Mouse (Mus musculus): Measurements from ENCODE around the gene Arid3c. TPM values are rescaled to one million over a fixed set of nuclear protein-coding genes. Genes with fewer than 3 reads are reported as not detected.
"Not testable (repeated sequence)": the region's sequence is repeated elsewhere in the genome, so short reads cannot be mapped to it uniquely, and the experiment has no call there.

Arid3c gene
- total RNA-seq, 1 experiment from 2014 or later, result not detected

GRCm38 (mm10) chr4:41712421-41713196 is 18.3 kb downstream of the Arid3c start:
- ATAC-seq (replicated peaks; ENCODE audit: insufficient number of reproducible peaks, low FRiP score, low TSS enrichment, poor library complexity, severe bottlenecking), result 0 out of 2 replicates have a peak, but pooled peaks have one; percentile 6

- ATAC-seq (replicated peaks; ENCODE audit: insufficient number of reproducible peaks, low FRiP score, low TSS enrichment, poor library complexity, severe bottlenecking), result no peak
These were observed 19.1 kb downstream of the Arid3c start for GRCm38 (mm10) chr4:41711705-41712375.

- no peak for ATAC-seq (replicated peaks; ENCODE audit: insufficient number of reproducible peaks, low FRiP score, low TSS enrichment, poor library complexity, severe bottlenecking)
These were observed 20.7 kb downstream of the Arid3c start for GRCm38 (mm10) chr4:41710229-41710628.

- no peak for ATAC-seq (replicated peaks; ENCODE audit: insufficient number of reproducible peaks, low FRiP score, low TSS enrichment, poor library complexity, severe bottlenecking)
These were observed 22.7 kb downstream of the Arid3c start for GRCm38 (mm10) chr4:41708192-41708745.

GRCm38 (mm10) chr4:41707011-41707535 is 23.9 kb downstream of the Arid3c start:
- 0 out of 2 replicates have a peak, but pooled peaks have one; percentile 45 for ATAC-seq (replicated peaks; ENCODE audit: insufficient number of reproducible peaks, low FRiP score, low TSS enrichment, poor library complexity, severe bottlenecking)

- ATAC-seq (replicated peaks; ENCODE audit: insufficient number of reproducible peaks, low FRiP score, low TSS enrichment, poor library complexity, severe bottlenecking), result no peak
These were observed 24.8 kb downstream of the Arid3c start for GRCm38 (mm10) chr4:41705922-41706754.

GRCm38 (mm10) chr4:41704651-41705050 is 26.3 kb downstream of the Arid3c start:
- ATAC-seq (replicated peaks; ENCODE audit: insufficient number of reproducible peaks, low FRiP score, low TSS enrichment, poor library complexity, severe bottlenecking), result no peak

GRCm38 (mm10) chr4:41702226-41702625 is 28.7 kb downstream of the Arid3c start:
- not testable (repeated sequence) for ATAC-seq (replicated peaks; ENCODE audit: insufficient number of reproducible peaks, low FRiP score, low TSS enrichment, poor library complexity, severe bottlenecking)

- not testable (repeated sequence) for ATAC-seq (replicated peaks; ENCODE audit: insufficient number of reproducible peaks, low FRiP score, low TSS enrichment, poor library complexity, severe bottlenecking)
These were observed 30.7 kb downstream of the Arid3c start for GRCm38 (mm10) chr4:41700224-41700623.

- ATAC-seq (replicated peaks; ENCODE audit: insufficient number of reproducible peaks, low FRiP score, low TSS enrichment, poor library complexity, severe bottlenecking), result not testable (repeated sequence)
These were observed 31.2 kb downstream of the Arid3c start, which contains the start of gene Il11ra1 for GRCm38 (mm10) chr4:41699783-41700182. Gene Il11ra1, plus strand, starts transcription at chr4:41699989.

GRCm38 (mm10) chr4:41698421-41699016 is 32.4 kb downstream of the Arid3c start:
- ATAC-seq (replicated peaks; ENCODE audit: insufficient number of reproducible peaks, low FRiP score, low TSS enrichment, poor library complexity, severe bottlenecking), result not testable (repeated sequence)

GRCm38 (mm10) chr4:41696930-41697841 is 33.8 kb downstream of the Arid3c start, which contains the start of gene Cntfr:
Gene Cntfr, minus strand, starts transcription at chr4:41697089.
- ATAC-seq (replicated peaks; ENCODE audit: insufficient number of reproducible peaks, low FRiP score, low TSS enrichment, poor library complexity, severe bottlenecking), result not testable (repeated sequence)

- not testable (repeated sequence) for ATAC-seq (replicated peaks; ENCODE audit: insufficient number of reproducible peaks, low FRiP score, low TSS enrichment, poor library complexity, severe bottlenecking)
These were observed 34.5 kb downstream of the Arid3c start for GRCm38 (mm10) chr4:41696452-41696851.

- ATAC-seq (replicated peaks; ENCODE audit: insufficient number of reproducible peaks, low FRiP score, low TSS enrichment, poor library complexity, severe bottlenecking), result not testable (repeated sequence)
These were observed 35.1 kb downstream of the Arid3c start for GRCm38 (mm10) chr4:41695800-41696199.

- ATAC-seq (replicated peaks; ENCODE audit: insufficient number of reproducible peaks, low FRiP score, low TSS enrichment, poor library complexity, severe bottlenecking), result not testable (repeated sequence)
These were observed 37.4 kb downstream of the Arid3c start for GRCm38 (mm10) chr4:41693511-41693910.

- not testable (repeated sequence) for ATAC-seq (replicated peaks; ENCODE audit: insufficient number of reproducible peaks, low FRiP score, low TSS enrichment, poor library complexity, severe bottlenecking)
These were observed 40.9 kb downstream of the Arid3c start for GRCm38 (mm10) chr4:41690014-41690413.

GRCm38 (mm10) chr4:41688562-41688961 is 42.4 kb downstream of the Arid3c start:
- ATAC-seq (replicated peaks; ENCODE audit: insufficient number of reproducible peaks, low FRiP score, low TSS enrichment, poor library complexity, severe bottlenecking), result not testable (repeated sequence)

Measured in monocyte, adult 5-6 weeks (primary cell).